Mouse (Mus musculus) cerebellum, adult 11-12 months (tissue): ENCODE measurements at regions not wholly inside any gene's neighbourhood (a gene's known extent, or its start where the extent isn't known, plus 50 kb on each side); places are given as distances from the start of the nearest gene placed in this dataset.

Experiments used
- DNase-seq: peaks from one replicate; pipeline ENCODE4 v3.0.0; 2022

DNA sequence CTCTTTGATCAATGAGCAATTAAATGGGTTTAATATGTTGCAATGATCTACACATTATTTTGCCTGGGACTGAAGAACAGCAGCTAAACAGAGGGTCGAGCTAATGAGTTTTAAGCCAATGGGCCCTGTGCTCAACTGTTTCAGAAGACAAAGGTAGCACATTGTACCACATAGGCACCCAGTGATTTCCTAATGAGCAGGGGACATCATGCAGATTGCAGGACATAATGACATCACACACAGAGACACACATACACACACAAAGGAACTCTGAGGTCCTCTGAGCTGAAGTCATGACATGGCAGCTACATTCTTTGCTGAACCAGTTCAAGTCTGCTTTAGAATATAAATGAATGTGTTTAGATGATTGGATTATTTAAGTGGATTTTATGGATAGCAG is 71.9 kb downstream of the Zfp330 start:
- no peak for DNase-seq

DNA sequence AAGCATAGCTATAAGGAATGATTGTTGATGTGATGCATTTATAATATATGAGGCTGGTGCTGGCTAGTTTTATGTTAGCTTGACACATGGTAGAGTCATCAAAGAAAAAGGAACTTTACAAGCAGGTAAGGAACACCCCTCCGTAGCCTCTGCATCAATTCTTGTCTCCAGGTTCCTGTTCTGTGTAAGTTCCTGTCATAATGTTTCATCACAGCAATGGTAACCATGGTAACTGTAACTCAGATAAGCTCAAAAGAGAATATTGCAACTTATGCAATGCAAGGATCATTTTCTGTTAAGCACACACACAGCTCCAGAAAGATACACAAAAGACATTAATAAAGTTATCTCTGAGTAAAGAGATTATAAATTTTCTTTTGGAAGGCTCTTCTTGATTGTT is 73.5 kb downstream of the Zfp330 start:
- DNase-seq, result no peak

DNA sequence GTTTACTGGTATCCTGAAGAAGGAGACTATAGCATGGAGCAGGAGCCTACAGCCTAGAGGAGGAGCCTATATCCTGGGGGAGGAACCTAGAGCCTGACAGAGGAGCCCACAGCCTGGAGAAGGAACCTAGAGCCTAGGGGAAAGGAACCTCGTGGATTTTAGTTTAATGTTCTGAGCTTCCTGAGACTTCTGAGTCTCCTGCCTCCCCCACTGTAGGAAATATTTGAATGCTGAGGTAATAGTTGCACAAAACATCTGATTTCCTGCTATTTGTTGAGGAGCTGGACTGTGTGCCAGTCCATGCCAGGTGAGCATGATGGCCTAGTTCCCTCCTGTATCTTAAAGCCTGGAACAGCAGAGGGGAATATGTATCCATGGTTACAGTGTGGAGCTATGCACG is 74.7 kb downstream of the Zfp330 start:
- no peak for DNase-seq

DNA sequence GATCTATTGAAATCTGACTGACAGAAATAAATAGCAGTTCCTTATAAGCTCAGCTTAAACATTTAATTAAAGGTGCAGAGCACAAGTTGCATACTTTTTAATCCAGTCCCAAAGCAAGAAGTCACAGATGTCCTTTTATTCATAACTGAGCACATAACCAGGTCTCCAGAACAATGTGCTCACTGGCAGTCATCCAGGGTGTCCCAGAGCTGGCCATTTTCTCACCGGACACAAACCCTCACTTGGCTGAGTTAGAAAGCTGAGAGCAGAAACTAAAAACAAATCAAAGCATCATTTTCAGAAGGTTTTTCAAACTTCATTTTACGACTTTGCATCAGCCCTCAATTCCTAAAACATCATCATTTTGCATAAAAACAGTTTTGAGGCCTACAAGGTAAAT is 75.9 kb downstream of the Zfp330 start:
- DNase-seq, result no peak

DNA sequence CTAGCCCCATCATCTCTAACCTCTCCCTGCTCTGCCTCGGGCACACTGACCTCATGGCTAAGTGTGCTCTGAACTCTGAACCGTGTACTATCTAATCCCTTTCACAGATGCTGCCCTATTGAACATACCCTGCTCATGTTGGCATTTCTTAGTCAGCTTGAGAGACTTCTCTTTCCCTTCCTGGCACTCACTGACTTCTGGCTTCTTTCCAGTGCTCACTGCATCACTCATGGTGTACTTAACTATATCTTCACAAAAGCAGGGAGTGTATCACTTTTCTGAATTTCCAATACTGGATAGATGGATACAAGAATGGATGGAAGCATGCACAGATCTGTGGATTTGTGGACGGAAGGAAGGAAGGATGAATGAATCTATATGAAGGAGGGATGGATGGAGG is 80.9 kb downstream of the Zfp330 start:
- DNase-seq, result no peak

DNA sequence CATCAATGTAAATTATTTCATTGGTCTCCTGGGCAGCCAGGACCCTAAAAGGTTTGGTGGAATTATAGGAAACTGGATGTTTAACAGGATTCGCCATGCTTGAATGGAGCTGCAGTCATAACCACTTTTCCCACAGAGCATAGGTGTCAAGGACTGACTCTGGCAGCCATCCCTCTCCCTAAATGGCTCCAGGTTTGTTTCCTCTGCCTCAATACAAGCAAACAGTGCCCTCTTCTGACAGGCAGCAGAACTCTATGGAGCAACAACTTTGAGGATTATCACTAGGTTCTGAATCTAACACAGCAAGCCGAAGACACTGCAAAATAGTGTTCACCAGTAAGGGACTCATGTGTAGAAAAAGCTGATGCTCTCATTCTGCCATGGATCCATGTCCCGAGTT is 84.6 kb downstream of the Zfp330 start:
- peak; percentile 20 for DNase-seq

DNA sequence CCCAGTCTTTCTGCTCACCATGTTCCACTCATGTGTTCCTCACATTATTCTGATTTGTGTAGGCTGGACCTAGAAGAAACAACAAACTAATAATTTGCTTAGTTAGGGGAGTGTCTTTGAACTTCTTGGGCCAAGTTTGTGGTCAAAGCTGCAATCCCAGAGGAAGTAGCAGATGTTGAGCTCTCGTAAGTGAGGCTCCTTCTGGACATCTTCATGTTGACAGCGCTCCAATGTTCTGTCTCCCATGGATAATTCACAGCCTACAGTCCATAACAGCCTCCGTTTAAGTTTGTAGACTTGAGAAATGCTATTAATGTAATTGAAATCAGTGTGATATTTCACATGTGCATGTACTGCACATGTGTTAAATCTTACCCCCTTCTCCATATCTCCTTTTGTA is 88.0 kb downstream of the Zfp330 start:
- DNase-seq, result no peak

DNA sequence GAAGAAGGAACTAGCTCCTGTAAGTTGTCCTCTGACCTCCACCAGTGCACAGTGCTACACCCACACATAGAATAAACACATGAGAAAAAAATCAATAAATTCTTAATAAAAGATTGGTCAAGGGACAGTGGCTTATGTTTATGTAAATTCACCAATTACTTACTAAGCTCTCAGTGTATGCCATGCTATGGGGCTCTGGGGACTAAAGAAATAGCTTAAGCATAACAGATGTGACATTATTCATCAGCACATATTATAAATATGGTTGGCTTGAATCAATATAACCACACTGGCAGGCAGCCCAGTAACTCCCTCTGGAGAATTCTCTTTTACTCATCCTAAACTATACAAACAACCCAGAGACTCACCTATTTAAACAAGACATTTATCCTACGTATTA is 95.2 kb downstream of the Zfp330 start:
- no peak for DNase-seq

DNA sequence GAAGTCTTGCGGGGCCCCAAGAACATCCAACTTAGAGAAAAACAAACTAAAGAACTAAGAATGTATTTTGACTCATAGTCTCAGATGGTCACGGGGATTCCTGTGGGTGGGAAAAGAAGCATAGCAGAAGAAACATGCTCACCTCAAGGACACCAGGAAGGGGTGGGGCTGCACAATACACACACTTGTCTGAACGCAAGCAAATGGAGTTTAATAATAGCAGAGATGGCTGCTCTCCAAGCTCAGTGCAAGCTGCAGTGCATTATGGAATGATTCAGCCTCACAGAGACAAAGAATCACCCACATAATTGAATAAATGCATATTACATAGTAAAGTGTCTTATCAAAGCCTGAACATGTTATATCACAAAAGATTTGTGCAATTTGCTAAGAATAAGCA is 96.2 kb downstream of the Zfp330 start:
- DNase-seq, result no peak

DNA sequence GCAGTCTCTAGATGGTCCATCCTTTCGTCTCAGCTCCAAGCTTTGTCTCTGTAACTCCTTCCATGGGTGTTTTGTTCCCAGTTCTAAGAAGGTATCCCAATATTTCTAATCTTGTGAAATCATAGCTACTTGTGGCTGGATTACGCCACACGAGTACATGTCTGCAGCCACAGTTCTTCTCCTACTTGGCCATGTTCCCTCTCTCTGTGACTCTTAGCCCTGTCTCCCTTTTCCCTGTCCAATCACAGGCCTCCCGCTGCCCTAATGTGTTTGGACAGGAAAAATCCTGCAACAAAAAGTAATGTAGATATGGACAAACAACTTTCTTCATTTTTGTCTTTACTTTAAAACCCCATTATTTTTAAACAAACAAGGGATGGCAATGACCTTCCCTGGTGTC is 104.7 kb downstream of the Zfp330 start:
- no peak for DNase-seq

DNA sequence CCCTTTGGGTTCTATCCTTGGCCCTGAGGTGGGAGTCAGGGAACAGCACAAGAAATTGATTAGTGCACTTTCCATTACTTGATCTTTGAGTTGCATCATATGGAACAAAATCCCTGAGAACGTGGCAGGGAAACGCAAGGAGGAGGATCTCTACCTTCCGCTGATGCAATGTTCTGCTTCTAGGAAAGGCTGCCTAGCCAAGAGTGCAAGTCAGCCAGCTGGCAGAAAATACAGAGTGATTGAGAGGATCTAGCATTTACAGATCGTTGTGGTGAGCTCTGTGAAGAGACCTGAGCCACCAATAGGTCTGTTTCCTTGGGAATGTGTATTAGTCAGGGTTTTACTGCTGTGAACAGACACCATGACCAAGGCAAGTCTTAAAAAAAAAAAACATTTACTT is 108.8 kb downstream of the Zfp330 start:
- DNase-seq, result no peak

DNA sequence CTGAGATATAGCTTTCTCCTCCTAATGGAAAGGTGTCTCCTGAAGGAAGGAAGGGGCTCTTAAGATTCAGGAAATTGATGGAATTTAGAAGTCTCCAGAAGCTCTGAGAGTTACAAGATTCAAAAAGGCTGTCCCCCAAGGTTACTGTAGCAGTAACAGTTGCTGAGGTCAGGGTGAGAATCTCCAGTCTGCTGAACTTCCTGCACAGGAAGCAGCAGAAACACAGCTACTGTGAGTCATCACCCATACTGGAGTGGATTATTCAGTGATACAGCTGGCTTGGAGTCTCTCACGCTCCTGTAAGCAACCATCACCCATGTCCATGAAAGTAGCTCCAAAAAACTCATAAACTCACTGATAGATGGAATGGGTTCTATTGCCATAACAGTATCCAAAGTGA is 133.5 kb downstream of the Zfp330 start:
- DNase-seq, result no peak

DNA sequence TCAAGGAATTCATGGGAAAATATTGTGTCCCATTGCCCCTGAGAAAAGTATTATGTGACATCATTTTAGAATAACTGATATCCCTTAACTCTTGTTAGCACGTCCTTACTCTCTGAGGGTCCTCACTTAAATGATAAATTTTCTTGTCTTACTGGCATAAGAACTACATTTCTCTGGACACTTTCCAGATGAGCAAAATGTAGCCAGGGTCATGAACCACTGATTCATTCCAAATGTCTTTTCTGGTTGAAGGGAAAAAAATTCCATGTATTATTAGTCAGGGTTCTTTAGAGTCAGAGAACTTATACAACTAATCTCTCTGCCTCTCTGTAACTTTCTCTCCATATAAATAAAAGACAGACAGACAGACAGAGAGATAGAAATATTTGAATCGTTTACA is 143.5 kb downstream of the Zfp330 start:
- DNase-seq, result no peak

DNA sequence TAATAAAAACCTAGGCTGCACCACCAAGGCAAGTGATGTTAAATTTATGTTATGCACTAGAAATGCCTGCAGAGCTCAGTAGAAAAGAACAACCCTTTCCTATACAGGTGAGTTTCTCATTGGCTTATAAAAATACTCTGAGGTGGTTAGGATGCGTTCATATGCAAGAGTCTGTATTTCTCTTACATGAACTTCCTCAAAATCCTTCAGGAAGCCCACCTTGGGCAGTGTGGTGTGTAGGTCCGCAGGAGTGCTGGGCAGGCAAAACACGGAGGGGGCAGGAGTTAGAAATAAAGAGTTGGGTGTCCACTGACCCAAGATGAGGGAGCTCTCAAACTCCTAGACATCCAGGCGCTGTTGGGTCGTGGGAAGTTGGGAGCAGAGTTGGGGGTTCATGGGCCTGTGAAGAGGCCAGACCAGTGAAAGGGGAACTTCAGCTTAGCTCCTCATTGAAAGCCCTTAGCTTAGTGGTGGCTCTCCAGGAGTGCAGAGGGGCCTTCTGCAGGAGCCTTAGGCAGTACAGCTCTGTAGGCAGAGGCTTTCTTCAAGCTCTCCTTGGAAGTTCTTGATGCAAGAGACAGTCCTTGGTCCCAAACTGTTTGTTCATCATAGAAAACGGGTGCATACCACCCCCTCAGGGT is 150.0 kb downstream of the Zfp330 start:
- DNase-seq, result no peak

DNA sequence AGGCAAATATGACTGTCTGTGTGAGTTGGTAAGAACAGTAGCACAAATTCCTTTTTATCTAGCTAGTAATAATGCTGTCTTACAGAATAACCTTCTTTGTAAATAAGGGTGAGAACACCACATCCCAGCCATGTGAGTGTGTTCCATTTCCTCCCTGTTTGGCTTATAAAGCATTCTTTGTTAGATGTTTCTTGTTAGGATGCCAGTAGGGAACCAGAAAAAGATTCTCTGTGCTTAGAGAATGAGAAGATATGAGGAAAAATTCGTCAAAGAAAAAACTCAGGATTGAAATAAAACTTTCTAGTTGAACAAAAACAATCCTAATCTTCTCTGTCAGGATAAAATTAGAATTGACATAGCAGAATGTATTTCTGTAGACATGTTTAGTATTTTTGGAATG is 155.3 kb downstream of the Zfp330 start:
- no peak for DNase-seq

DNA sequence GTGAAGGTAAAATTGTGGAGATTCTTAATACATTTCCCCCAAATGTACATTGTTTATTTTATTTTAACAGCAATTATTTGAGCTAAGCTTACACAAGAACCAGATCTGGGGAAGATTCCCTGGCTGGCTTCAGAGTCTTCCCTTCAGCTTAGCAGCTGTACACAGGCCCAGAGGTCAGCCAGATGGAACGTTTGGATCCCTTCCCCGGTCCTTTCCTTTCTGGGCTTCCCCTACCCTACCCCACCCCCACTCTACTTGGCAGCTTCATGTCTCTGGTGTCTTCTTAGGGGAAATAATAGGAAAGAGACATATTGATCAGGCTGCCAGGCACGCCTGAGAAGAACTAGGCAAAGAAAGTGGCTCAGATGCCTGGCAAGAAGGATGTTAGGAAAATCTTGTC is 172.4 kb downstream of the Zfp330 start:
- DNase-seq, result no peak

DNA sequence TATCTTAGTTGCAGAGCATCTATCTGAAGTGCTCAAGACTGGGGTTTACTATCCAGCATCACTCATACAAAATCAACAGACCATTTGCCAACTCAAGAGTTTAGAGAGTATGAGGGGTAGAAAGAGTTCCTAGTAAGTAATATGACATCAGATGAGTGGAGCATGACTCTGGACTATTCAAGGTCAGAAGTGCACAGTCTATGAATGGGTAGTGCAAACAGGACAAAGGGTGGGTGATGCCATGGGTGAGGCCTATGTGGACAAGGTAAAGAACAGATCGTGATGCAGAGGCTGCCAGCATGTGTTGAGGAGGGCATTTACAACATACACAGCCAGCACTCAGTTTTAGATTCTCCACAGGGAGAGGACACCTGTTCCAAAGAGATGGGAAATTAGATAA is 170.4 kb upstream of the Il15 start:
- DNase-seq, result no peak

DNA sequence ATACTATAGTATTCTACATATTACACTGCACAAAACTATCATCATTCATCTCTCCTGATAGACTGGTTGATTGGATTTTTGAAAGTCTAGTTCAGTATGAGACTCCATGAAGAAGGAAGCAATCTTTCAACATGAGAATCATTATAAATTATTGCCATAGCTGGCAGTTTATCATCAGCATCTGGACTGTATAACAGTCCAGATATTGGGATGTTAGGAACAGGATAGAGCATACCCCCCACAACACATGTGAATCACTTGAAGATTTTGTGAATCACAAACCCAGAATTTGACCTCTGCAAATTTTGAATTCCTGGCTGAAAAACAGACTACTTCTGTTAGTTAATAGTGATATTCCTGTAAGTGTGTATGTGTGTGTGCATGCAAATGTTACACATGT is 135.1 kb upstream of the Il15 start:
- DNase-seq, result no peak

DNA sequence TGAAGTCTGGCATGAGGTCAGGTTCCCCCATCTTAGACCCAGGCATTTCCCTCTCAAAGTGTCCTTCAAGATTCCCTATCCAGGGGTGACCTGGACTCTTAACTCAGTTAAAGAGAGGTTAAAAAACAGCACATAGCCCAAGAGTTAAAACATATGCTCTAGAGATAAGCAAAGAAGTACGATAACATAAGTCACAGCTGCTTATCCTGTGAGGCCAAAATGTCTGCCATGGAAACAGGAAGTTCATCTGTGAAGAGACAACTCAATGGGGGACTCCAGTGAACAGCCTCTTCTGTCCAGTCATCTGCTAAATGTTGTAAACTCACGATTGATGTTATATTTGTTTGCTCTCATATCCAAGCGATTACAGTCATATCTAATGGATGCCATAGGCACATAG is 126.1 kb upstream of the Il15 start:
- no peak for DNase-seq

DNA sequence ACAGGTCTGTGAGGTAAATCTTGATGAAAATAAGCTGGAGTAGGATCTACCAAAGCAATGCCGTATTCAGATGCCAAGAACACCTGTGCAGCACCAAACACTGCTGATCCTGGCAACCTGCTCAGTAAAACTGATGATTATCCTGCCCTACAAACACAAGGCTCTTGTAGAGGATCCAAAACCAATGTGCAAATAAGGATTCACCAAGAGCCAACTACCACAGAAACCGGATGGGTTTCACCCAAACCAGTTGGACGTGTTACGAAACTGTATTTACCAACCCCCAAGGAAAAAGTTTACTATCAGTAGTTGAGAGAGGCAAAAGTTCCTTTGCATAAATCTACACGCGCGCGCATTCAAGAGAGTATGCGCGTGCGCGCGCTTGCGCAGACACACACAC is 120.8 kb upstream of the Il15 start:
- DNase-seq, result no peak

DNA sequence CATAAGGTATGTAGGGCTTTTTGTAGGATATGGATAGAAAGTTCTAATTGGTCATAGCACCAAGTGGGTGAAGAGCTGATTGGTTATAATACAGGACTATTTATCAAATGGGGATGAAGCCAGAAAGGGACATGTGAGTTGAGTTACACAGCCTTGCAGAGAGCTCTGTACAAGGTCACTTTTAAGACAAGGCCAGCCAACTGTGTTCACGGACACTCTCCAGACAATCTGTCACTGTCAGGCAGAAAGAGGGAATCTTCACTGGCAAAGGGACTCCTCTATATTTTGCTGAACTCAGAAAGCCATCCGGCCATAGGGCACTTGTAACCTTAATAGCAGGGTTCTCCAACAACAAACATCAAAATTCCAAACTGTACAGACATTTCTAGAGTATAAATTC is 95.5 kb upstream of the Il15 start:
- no peak for DNase-seq

DNA sequence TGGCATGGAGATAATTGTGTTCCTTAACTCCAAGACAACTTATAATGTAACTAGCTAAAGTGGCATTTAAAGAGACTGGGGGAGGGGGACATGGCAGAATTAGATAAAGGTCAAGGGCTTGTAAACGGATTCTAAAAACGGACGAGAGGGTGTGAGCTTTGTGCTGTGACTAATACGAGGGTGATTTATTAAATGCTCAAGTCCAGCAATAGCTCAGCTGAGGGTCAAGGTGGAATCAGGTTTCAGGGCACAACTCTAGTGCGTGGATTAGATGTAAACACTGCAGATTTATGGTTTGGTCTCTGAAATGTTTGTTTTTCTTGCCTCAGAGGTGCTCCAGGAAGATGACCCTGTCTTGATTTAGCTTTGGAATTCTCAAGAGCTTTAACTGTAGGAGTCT is 74.8 kb upstream of the Il15 start:
- no peak for DNase-seq

DNA sequence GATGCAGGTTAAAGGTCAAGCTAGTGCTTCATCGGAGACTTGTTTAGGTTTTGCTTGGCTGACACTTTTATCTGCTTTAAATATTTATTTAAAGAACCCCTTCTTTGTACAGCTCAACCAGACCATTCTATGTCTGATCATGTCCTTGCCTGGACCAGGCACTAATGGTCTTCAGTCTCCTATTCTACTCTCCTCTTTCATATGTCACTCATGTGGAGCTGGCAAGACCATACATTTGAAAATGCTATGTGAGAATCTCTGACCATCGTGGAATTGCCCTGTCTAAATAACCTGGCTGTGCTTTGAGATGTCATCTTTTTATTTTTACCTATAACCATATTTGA is 74.4 kb upstream of the Il15 start:
- DNase-seq, result no peak

DNA sequence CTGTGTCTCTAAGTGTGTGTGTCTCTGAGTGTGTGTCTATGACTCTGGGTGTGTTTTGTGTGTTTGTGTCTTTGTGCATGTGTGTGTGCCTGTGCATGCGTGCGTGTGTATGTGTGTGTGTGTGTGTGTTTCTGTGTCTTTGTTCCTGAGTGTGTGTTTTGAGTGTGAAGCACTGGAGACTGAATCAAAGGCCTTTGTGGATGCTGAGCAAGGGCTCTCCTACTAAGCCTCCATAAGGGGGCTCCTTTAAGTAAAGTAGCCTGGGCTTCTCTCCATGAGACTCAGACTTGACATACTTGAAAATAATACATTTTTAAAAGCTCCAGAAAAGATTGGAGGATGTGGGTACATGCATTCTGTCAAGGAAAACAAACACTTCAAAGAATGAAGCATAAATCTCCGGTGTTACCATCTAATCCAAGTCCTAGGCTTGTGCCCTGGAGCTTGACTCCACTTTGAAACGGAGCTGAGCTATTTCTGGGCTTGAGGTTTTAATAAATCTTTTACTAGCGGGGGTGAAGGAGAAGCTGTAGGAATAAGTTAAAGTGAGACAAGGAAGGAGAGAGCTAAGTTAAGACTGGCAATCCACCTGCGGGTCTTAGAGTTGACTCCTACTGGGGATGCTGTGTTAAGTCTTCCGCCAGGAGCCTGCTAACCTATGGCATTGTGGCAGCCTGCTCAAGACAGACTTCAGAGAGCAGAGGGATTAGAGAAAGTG is 73.8 kb upstream of the Il15 start:
- no peak for DNase-seq

DNA sequence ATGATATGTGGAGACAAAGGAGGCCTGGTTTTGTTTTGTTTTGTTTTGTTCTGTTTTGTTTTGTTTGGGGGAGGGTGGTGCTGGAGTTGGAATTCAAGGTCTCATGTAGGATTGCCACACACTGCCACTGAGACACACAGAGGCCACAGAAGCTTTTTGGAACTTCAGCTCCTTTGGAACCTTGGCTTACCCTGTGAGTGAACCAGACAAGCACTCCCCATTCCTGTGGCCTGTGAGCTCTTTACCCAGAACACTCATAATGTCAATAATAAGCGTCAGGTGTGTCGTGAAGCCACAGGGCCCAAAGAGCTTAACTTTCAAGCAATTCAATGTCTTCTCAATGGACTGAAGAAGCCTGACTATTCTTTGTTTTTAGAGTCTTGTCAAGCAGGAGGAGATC is 70.2 kb upstream of the Il15 start:
- DNase-seq, result no peak
